In genomic region chr11:49684237-49684973, GRCm38 (mm10) we compare ENCODE assay signal across 37 mouse cellular contexts. TPM values are rescaled to one million over a fixed set of nuclear protein-coding genes. Genes with fewer than 3 reads are reported as not detected.
A peak's percentile ranks its signal among the peaks of the same experiment; 100 is the strongest.
DNase-seq lines count a peak whose midpoint lies in the region; ATAC-seq and TF ChIP-seq lines count a peak whose summit lies in the region.
"Had no signal": no experiment of that assay in that cellular context is flagged by ENCODE, and none has a peak within 500 bp of the region (broad histone marks: within the 10 kb centered on the region; RNA-seq: fewer than 3 reads in every experiment).

No protein-coding gene starts in this region.

- H3K4me2 ChIP-seq in limb, embryonic 14.5 days (replicated peaks; ENCODE audit: low read depth, low read length, severe bottlenecking) = no peak overlapping the region
- peak overlapping the region; percentile 46 for H3K4me2 ChIP-seq in heart, embryonic 14.5 days (ENCODE audit: low read length)
- no peak overlapping the region for H3K4me2 ChIP-seq in neural tube, embryonic 15.5 days
- H3K4me2 ChIP-seq: hindbrain, embryonic 15.5 days; kidney, embryonic 15.5 days; limb, embryonic 15.5 days; liver, embryonic 13.5 days had no signal

- peak; percentile 34; the same call in 1 of the 2 replicates for ATAC-seq in limb, embryonic 14.5 days (ENCODE audit: low FRiP score, low read depth)
- ATAC-seq in heart, embryonic 14.5 days (ENCODE audit: insufficient number of reproducible peaks, insufficient read depth, low FRiP score, low read depth) = 0 out of 2 replicates have a peak, but pooled peaks have one; percentile 43
- no peak for ATAC-seq in neural tube, embryonic 15.5 days (ENCODE audit: low FRiP score)
- ATAC-seq: forebrain, embryonic 16.5 days; inflammation-experienced regulatory T-cells, adult 6 months; lung, postnatal 0 days had no signal

- H3K4me1 ChIP-seq in limb, embryonic 14.5 days (ENCODE audit: control insufficient read depth, insufficient read depth, low read length) = no peaks in the 10 kb centered on the region
- H3K4me1 ChIP-seq in limb, embryonic 10.5 days = no peaks in the 10 kb centered on the region
- no peaks in the 10 kb centered on the region for H3K4me1 ChIP-seq in heart, embryonic 10.5 days
- H3K4me1 ChIP-seq in heart, embryonic 14.5 days (ENCODE audit: control insufficient read depth in 2 of 2, insufficient read depth in 2 of 2, low read length in 2 of 2) = peaks cover 2 to 8% of the 10 kb centered on the region in 2 experiments
- no peaks in the 10 kb centered on the region for H3K4me1 ChIP-seq in neural tube, embryonic 15.5 days
- H3K4me1 ChIP-seq: hindbrain, embryonic 10.5 days; hindbrain, embryonic 15.5 days; kidney, embryonic 15.5 days; limb, embryonic 15.5 days; liver, embryonic 13.5 days had no signal

- H3K4me3 ChIP-seq in limb, embryonic 14.5 days (replicated peaks; ENCODE audit: low read length) = no peak overlapping the region
- H3K4me3 ChIP-seq in limb, embryonic 10.5 days = no peak overlapping the region
- H3K4me3 ChIP-seq in heart, embryonic 10.5 days = no peak overlapping the region; the same call in 1 of the 2 replicates
- H3K4me3 ChIP-seq in heart, embryonic 14.5 days (ENCODE audit: control insufficient read depth in 1 of 2, insufficient read depth in 1 of 2, low read depth in 1 of 2, low read length in 2 of 2) = no peak overlapping the region
- no peak overlapping the region for H3K4me3 ChIP-seq in neural tube, embryonic 15.5 days (replicated peaks)
- H3K4me3 ChIP-seq: erythroblast, embryonic 14.5 days; hindbrain, embryonic 10.5 days; hindbrain, embryonic 15.5 days; kidney, embryonic 15.5 days; layer of hippocampus, adult 2 months; left cerebral cortex, adult 2 months; limb, embryonic 15.5 days; liver, embryonic 13.5 days had no signal

- no peaks in the 10 kb centered on the region for H3K9me3 ChIP-seq in limb, embryonic 14.5 days (ENCODE audit: control insufficient read depth, low read length)
- no peaks in the 10 kb centered on the region for H3K9me3 ChIP-seq in limb, embryonic 10.5 days (replicated peaks)
- H3K9me3 ChIP-seq in heart, embryonic 10.5 days = no peaks in the 10 kb centered on the region
- H3K9me3 ChIP-seq in heart, embryonic 14.5 days (ENCODE audit: control insufficient read depth, low read length) = no peaks in the 10 kb centered on the region
- H3K9me3 ChIP-seq in neural tube, embryonic 15.5 days (replicated peaks) = no peaks in the 10 kb centered on the region
- H3K9me3 ChIP-seq: hindbrain, embryonic 10.5 days; hindbrain, embryonic 15.5 days; kidney, embryonic 15.5 days; limb, embryonic 15.5 days; liver, embryonic 13.5 days had no signal

- no peaks in the 10 kb centered on the region for H3K27me3 ChIP-seq in limb, embryonic 14.5 days (ENCODE audit: control insufficient read depth, insufficient read depth, low read length)
- H3K27me3 ChIP-seq in limb, embryonic 10.5 days (ENCODE audit: low read depth, poor library complexity, severe bottlenecking) = no peaks in the 10 kb centered on the region
- H3K27me3 ChIP-seq in heart, embryonic 10.5 days (ENCODE audit: insufficient read depth, poor library complexity, severe bottlenecking) = no peaks in the 10 kb centered on the region
- no peaks in the 10 kb centered on the region for H3K27me3 ChIP-seq in heart, embryonic 14.5 days (ENCODE audit: control insufficient read depth, insufficient read depth, low read length)
- H3K27me3 ChIP-seq in neural tube, embryonic 15.5 days (replicated peaks) = no peaks in the 10 kb centered on the region
- H3K27me3 ChIP-seq: hindbrain, embryonic 15.5 days; kidney, embryonic 15.5 days; limb, embryonic 15.5 days; liver, embryonic 13.5 days had no signal

- H3K9ac ChIP-seq in limb, embryonic 14.5 days (ENCODE audit: low read depth, low read length, severe bottlenecking) = no peak overlapping the region
- H3K9ac ChIP-seq in heart, embryonic 14.5 days (ENCODE audit: low read length) = peak overlapping the region; percentile 1; the same call in 1 of the 2 replicates
- no peak overlapping the region for H3K9ac ChIP-seq in neural tube, embryonic 15.5 days (replicated peaks)
- H3K9ac ChIP-seq: hindbrain, embryonic 15.5 days; kidney, embryonic 15.5 days; limb, embryonic 15.5 days; liver, embryonic 13.5 days had no signal

- H3K27ac ChIP-seq in limb, embryonic 14.5 days (replicated peaks; ENCODE audit: low read depth, low read length) = no peak overlapping the region
- H3K27ac ChIP-seq in limb, embryonic 10.5 days = no peak overlapping the region
- peak overlapping the region; percentile 50; the same call in 1 of the 2 replicates for H3K27ac ChIP-seq in heart, embryonic 10.5 days
- peak overlapping the region; percentile 87 to 90 for H3K27ac ChIP-seq in heart, embryonic 14.5 days (replicated peaks in 1 of 2; ENCODE audit: control insufficient read depth in 1 of 2, insufficient read depth in 1 of 2, low read depth in 2 of 2, low read length in 2 of 2)
- no peak overlapping the region for H3K27ac ChIP-seq in neural tube, embryonic 15.5 days (replicated peaks)
- H3K27ac ChIP-seq: hindbrain, embryonic 10.5 days; hindbrain, embryonic 15.5 days; kidney, embryonic 15.5 days; layer of hippocampus, adult 2 months; left cerebral cortex, adult 2 months; limb, embryonic 15.5 days; liver, embryonic 13.5 days; macrophage had no signal

- WGBS in limb, embryonic 14.5 days = 93% methylated on average over 12 of the region's 12 CpGs
- WGBS in limb, embryonic 10.5 days = 95% methylated on average over 12 of the region's 12 CpGs
- 75% methylated on average over 12 of the region's 12 CpGs for WGBS in heart, embryonic 10.5 days
- 52% methylated on average over 12 of the region's 12 CpGs for WGBS in heart, embryonic 14.5 days
- WGBS in neural tube, embryonic 15.5 days = 96% methylated on average over 12 of the region's 12 CpGs

- peaks cover 90% of the 10 kb centered on the region for H3K36me3 ChIP-seq in limb, embryonic 14.5 days (ENCODE audit: control insufficient read depth, insufficient read depth, low read length)
- H3K36me3 ChIP-seq in limb, embryonic 10.5 days = peaks cover 97% of the 10 kb centered on the region
- peaks cover 88% of the 10 kb centered on the region for H3K36me3 ChIP-seq in heart, embryonic 10.5 days
- peaks cover 94% of the 10 kb centered on the region for H3K36me3 ChIP-seq in heart, embryonic 14.5 days (ENCODE audit: control insufficient read depth, insufficient read depth, low read length)
- H3K36me3 ChIP-seq in neural tube, embryonic 15.5 days = peaks cover 53% of the 10 kb centered on the region

- DNase-seq in limb, embryonic 14.5 days (ENCODE audit: low spot score) = no peak
- no peak for DNase-seq in limb, embryonic 10.5 days (ENCODE audit: low spot score)
- DNase-seq in heart, embryonic 10.5 days (ENCODE audit: low spot score) = no peak
- peak; percentile 25 for DNase-seq in heart, postnatal 4 days
- DNase-seq in T-cell, adult 2 months (ENCODE audit: low spot score) = no peak
- no peak for DNase-seq in ovary, postnatal 36 days (ENCODE audit: low spot score)
- DNase-seq: adrenal gland, adult 8-10 months; B cell, adult 2 months; cerebellum, adult 2 months; cerebellum, postnatal 14 days; gastrocnemius, postnatal 36 days; kidney, adult 11 months; kidney, postnatal 36 days; liver, embryonic 13.5 days; lung, adult 18-20 months; midbrain, embryonic 14.5 days had no signal

- no peak for TF ChIP-seq POLR2A in limb, embryonic 14.5 days (IDR thresholded peaks at IDR 0.05; ENCODE audit: borderline replicate concordance, extremely low read depth, insufficient read depth, insufficient read length)

RNA-seq across cellular contexts. Expression of gene Scgb3a1, which starts 21.0 kb away (rescaled TPM):
- polyA plus RNA-seq in limb, embryonic 14.5 days (2012; rRNA removed) = not detected in 2 replicates
- polyA plus RNA-seq in limb, embryonic 14.5 days (2014; fragmentation: Nextera tagmentation; extraction: Ambion mirVana) = not detected in 2 replicates
- not detected in 2 replicates for polyA plus RNA-seq in limb, embryonic 10.5 days (2016; fragmentation: Nextera tagmentation; extraction: Ambion mirVana)
- polyA plus RNA-seq in heart, embryonic 10.5 days (2016; fragmentation: Nextera tagmentation; extraction: Ambion mirVana) = 0.30 and 1.3 TPM in 2 replicates
- 0.78 and 1.1 TPM in 2 replicates for polyA plus RNA-seq in heart, embryonic 14.5 days (2014; fragmentation: Nextera tagmentation; extraction: Ambion mirVana)
- total RNA-seq in heart, postnatal 4 days (2021) = not detected
- polyA plus RNA-seq in neural tube, embryonic 15.5 days (2015; fragmentation: Nextera tagmentation; extraction: Ambion mirVana) = not detected in 2 replicates
- total RNA-seq: adrenal gland, adult 8-10 months; adrenal gland, postnatal 4 days; gastrocnemius, postnatal 36 days; layer of hippocampus, adult 2 months; layer of hippocampus, postnatal 14 days; left cerebral cortex, adult 2 months; monocyte, adult 5-6 weeks had no signal
- polyA plus RNA-seq: cerebellum, adult 2 months; cortical plate, adult 2 months; embryonic facial prominence, embryonic 14.5 days; erythroblast, embryonic 14.5 days; forebrain, embryonic 11.5 days; forebrain, embryonic 16.5 days; hindbrain, embryonic 10.5 days; inflammation-experienced regulatory T-cells, adult 6 months; kidney, embryonic 15.5 days; limb, embryonic 15.5 days; liver, embryonic 13.5 days; macrophage; midbrain, embryonic 14.5 days; neural tube, embryonic 14.5 days; stomach, embryonic 14.5 days had no signal

RNA-seq across cellular contexts. Expression of gene Cnot6, which starts 28.1 kb away (rescaled TPM):
- polyA plus RNA-seq in limb, embryonic 14.5 days (2012; rRNA removed) = 65.2 and 68.1 TPM in 2 replicates
- 57.0 and 59.7 TPM in 2 replicates for polyA plus RNA-seq in limb, embryonic 14.5 days (2014; fragmentation: Nextera tagmentation; extraction: Ambion mirVana)
- polyA plus RNA-seq in limb, embryonic 10.5 days (2016; fragmentation: Nextera tagmentation; extraction: Ambion mirVana) = 59.1 and 63.4 TPM in 2 replicates
- 47.0 and 56.0 TPM in 2 replicates for polyA plus RNA-seq in heart, embryonic 10.5 days (2016; fragmentation: Nextera tagmentation; extraction: Ambion mirVana)
- polyA plus RNA-seq in heart, embryonic 14.5 days (2014; fragmentation: Nextera tagmentation; extraction: Ambion mirVana) = 38.7 and 42.4 TPM in 2 replicates
- 10 to 100 TPM; 64.2 to 67.9 TPM for total RNA-seq in heart, postnatal 4 days (2021)
- 31.2 and 34.6 TPM in 2 replicates for polyA plus RNA-seq in neural tube, embryonic 15.5 days (2015; fragmentation: Nextera tagmentation; extraction: Ambion mirVana)

Comparison
In these comparisons a context has a peak if more than half of its experiments do, and no peak if none do; other contexts are left out.
1. H3K27ac ChIP-seq: peak in heart, embryonic 10.5 days (single experiment) and heart, embryonic 14.5 days (2 of 2); none in limb, embryonic 14.5 days (single experiment), limb, embryonic 10.5 days (single experiment) and neural tube, embryonic 15.5 days (single experiment).